Mouse (Mus musculus): ENCODE measurements around the gene Stpg3.

Stpg3 gene

DNA sequence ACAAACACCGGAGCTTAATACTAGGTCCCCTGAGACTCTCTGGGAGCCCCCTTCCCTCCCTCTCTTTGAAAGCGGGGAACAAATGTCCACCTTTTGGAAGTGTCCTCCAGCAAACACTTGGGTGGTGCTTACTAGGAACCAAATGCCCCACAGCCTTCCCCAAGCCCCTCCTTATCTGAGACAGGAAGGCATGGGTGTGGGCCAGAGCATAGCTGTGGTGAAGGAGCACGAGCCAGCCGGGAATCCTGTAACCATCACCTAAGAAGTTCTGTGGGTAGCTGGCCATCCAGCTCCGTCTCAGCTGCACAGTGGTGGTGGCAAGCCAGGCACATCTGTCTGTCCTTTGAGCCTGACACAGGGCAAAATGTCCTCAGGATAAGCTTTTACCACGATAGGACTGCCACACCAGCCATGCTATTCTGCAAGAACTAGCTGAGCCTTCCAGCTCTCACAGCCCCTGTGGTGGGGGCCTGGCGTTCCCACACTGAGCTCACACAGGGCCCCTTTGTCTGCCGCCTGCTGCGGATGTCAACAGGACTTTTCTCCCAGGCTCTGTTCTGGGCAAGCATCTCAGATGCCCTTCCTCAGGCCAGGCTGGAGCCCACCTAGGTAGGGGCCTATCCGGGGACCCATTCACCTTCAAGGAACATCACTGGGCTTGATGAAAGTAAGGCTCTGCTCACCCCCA lies 36.0 kb downstream of the Stpg3 start:
- no peak for DNase-seq

DNA sequence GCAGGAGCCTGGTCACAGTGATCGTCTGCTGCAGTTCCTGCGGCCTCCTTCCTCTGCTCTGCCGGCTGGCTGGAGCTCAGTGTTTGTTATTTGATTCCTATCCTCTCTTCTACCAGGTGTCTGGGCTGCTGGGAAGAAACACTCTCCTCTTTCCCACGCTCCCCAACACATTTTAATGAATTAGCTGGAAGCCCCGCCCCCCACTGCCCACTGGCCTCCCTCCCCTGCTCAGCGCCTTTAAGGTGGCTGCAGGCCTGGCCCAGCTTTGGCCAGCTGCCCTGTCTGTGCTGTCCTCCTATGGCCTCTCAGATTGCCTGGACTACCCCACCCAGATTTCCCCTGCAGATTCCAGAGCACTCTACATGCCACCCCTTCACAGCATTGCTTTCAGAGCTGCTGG lies 36.8 kb downstream of the Stpg3 start:
- DNase-seq: no peak

DNA sequence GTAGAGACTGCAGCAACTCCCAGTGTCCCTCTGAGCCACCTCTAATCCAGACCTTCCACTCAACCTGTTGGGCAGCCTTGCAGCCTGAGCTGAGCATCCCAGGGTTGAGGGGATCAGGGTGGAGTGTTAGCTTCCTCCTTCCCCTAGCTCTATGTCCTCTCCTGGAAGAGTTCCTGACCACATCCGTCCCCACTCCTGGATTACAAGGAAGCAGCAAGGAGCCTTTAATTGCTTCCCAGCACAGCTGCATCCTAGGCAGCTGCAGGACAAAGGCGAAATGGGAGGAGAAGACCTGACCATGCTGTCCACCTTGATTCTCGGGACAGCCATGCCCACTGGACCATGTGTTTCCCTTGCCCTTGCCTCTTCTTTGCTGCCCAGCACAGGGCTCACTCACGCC lies 37.4 kb downstream of the Stpg3 start:
- no peak for DNase-seq

DNA sequence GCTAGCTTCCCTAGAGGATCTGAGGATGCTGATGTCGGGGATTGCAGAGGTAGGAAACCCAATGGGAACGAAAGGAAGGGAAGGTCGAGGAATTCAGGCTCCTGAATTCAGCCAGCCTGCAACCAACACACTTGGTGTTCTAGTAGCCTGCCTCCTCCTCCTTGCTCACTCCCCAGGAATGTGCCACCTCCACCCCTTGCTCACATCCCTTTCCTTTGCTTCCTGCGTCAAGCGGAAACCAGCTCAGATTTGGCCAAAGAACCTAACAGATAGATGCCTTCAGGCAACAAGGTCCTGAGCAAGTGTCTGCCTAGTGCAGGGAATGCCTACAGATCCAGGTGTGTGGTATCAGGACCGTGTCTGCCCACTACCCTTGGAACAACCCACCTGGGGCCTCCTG lies 37.9 kb downstream of the Stpg3 start:
- DNase-seq: no peak

DNA sequence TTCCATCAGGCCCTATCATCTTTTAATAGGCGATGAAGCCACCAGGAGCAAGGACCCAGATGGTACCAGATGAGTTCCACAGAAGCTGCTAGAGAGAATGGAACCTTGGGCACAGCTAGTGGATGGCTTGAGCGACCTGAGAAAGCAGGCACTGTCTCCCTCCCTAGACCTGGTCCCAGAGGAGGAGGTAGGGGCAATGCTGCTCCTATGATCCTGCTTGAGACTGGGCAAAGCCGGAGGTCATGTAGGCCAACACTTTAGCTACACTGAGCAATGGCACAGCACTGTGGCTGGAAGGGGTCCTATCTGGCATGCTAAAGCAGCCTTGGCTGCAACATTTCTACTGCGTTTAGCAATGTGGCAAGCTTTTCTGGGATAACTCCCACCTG lies 38.8 kb downstream of the Stpg3 start:
- DNase-seq: no peak

DNA sequence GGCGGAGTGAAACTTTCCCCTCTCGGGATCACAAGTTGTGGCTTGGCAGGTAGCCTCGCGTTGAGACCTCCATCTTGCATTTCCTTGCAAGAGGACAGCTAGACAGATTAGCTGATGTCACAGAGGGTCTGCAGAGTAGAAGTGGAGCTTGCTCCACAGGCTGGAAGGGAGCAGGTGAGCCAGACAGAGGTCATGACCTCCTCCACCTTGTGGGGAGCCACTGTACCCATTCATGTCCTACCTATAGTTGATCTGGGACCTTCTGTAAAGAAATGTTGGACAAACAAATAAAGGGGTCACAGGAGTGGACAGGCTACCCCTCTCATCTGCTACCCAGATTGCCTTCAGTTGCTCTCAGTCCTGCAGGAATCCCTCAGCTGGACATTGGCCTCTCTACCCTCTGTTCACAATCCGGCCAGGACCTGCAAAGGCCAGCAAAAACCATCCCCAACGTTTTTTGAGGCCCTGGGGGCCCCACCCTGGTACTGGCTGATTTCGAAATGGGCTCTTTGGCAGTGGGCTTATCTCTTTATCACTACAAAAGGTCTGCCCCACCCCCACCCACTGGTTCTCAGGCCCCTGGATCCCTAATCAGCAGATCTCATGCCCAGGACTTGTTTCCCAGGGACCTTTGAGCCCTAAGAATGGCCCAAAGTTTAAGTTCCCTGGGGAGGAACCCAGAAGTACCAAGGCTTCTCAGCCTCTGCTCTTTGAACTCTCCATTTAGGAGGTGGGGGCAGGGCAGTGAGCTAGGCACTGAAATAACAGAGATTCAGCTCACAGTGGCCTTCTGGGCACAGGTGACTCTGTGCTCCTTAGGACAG lies 39.4 kb downstream of the Stpg3 start:
- DNase-seq: no peak

DNA sequence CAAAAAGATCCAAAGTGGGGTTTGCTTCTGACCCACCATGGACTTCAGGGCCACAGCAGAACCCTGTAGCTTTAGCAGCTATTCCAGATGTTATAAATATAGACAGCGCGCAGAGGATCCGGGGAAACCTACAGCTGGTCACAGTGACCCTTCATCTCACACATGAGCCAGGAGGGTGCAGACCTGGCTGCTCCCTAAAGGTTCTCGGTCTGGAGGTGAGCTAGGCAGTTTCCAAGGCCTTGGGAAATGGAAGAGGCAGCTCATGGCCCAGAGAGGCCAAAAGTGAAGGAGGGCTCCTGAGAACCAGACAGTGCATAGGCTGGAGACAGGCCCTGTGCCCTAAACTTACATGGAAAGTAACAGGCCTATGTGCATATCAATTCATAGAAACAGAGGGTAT lies 40.6 kb downstream of the Stpg3 start:
- no peak for DNase-seq

DNA sequence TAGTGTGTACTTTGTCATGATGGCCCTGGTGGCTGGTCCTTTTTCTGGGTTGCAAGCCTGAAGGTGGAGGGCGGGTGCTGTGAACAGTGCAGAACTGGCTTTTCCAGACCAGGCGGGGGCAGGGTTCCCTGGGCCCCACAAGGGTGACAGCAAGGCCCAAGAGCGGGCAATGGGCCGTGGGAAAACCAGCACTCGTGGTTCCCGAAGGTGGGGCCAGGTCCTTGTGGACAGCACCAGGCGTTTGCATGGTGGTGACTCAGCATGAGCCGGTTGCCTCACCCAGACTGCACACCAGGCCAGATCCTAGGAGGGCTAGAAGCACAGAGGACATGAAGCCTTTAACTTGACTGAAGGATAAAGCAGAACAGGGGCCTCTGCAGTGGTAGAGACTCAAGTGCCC lies 41.8 kb downstream of the Stpg3 start:
- DNase-seq: no peak

DNA sequence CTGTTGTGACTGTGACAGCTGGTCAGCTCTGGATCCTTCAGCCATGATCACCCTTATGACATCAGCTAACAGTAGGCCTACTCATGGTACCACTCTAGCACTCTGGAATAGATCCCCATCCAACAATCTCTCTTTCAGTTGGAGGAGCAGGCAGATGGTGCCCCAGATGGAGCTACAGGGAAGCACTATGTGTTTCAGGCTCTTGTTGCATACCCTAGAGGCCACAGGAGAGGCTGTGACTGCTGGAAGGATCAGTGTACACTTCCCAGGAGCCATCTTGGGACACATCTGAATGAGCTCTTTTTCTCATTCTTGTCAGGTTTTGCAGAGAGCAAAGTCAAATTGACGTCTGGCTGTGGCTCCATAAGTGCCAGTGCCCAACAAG lies 42.7 kb downstream of the Stpg3 start:
- no peak for DNase-seq

DNA sequence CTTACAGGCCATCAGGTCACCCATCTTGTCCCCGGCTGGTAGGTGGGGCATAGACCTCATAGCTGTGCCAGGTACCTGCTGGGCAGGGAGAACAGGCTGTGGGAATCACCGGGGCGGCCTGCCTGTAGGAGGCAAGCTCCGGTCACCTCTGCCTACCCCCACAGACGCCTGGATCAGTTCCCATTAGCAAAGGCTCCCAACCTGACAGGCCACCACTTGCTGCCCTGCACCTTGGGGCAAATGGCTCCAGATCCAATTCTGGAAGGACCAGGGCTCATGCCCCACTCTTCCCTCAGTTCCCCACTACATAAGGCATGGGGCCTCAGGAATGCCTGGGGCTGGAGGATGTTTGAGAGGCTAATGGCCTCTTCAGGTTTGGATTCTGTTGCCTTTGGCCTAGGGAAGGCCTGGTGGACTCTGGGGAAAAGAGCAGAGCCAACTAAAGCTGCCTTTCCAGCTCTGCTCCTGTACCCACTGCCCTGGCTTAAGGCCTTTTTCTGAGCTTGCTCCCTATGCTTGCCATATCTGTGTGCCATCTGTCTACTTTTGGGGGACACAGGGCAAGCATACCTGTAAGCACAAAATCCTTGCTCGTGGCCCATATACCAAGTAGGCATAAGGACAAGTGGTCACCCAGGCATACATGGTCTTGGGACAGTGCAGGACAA lies 43.2 kb downstream of the Stpg3 start:
- DNase-seq: no peak

DNA sequence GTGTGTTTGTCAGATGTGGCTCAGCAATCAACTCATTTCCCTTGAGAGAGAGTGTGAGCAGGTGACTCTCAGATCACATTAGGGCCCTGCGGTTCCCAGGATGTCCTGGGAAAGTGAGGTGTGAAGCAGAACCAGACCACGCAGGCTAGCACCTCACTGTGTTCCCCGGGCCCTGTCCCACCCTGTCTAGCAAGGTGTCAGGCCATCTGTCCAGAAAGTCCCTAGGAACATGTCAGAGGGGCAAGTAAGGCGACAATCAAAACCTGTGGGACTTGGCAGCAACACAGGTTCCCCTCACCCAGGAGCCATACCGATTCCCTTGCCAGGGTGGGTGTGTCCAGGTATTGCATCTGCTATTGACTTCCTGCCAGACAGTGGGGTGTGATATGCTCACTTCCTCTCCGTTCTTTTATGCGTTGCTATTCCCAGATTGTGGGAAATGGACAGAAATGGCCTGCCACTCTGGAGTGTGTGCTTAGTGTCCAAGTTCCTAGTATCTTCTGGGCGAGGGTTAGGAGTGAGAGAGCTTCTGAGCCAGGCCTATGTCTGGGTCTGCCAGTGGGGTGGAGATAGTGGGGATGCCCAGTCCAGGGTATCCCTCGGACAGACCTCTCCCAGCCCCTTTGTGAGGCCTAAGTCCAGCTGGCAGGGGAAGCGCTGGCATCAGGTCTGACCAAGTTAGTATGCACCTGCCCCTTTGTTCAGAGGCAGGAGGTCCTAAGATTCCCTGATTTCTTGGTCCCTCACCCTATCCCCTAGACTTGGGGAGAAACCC lies 43.9 kb downstream of the Stpg3 start:
- DNase-seq: no peak

DNA sequence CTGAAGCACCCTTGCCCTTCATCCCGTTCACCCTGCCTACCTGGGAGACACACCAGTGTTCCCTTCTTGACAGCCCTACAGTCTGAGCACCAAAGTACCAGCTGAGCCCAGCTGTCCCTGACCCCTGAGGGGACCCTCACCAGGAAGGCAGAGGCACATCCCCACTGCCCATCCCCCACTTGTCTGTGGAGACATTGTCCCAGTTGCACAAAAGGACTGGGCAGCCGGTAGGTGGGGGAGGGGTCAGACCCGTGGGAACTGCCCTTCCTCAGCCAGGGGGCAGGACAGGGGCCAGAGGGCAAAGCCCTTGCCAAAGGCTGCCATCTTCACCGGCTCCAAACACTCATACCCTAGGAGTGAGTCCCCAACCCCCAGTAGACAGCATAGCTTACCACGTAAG lies 44.7 kb downstream of the Stpg3 start:
- no peak for DNase-seq

DNA sequence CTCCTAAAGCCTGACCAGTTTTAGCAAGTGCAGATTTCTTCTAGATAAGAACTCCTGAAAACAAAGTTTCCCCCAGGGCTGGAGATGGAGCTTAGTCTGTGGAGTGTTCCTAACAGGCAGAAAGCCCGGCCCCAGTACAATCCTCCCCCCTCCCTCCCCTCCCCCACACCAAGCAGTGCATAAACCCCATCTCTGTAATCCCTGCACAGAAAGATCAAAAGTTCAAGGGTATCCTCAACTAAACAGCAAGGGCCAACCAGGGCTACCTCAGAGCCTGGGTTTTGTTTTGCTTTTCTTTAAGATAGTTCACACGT lies 45.8 kb downstream of the Stpg3 start:
- DNase-seq: no peak

DNA sequence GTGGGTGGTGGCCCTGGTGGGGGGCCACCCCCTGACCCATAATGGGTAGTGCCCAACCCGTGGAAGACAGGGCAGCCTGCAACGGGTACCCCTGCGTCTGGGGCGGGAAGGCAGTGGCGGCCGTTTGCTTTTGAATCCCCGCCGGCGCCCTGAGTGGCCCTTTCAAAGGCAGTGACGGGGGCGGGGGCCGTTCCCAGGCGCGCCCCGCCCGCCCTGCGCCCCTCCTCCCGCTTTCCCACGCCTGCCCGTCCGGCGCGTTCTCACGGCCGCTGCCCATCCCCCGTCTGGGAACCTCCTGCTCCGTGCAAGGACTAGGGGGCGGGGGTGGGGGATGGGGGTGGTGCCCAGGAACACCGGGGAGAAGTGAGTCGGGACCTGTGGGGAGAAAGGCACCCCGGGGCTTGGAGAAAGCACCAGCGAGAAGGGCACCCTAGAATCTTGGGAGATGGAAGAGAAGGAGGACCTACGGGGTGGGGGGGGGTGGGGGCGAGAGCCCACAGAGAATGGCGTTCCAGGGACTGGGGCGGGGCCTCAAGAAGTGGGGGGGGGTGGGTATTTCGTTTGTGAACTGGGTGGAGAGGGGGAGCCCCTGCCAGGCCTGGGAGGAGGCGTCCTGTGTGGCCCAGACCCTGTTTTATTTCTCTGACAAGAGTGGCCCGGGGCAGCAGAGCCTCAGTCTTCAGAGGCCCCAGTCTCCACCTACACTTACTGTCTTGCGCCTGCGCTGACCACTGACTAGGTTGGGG lies 46.3 kb downstream of the Stpg3 start:
- no peak for DNase-seq

DNA sequence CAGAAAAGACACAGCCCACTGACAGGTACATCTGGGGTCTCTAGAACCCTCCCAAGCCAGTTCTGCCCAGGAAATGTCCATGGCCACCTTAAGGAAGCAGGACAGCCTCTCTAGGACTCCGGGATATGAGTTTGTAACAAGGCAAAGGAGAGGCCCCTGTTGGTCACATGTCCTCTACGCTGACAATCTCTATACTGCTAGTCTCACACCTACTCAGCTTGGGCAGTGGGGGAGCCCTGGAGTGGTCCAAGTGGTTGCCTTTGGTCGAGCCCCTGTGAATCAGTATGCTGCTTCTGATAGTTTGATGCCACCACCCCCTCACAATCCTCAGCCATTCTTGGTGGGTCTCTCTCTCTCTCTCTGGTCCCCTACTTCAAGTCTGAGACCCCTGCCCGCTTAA lies 47.0 kb downstream of the Stpg3 start:
- DNase-seq: no peak

All from cerebellum, adult 18-20 months (tissue).